Mouse (Mus musculus) thymus, postnatal 4 days (tissue): ENCODE measurements around the gene Bglap2.

Experiments
- DNase-seq: peaks from one replicate; pipeline ENCODE4 v3.0.0; 2021

Bglap2 gene

DNA sequence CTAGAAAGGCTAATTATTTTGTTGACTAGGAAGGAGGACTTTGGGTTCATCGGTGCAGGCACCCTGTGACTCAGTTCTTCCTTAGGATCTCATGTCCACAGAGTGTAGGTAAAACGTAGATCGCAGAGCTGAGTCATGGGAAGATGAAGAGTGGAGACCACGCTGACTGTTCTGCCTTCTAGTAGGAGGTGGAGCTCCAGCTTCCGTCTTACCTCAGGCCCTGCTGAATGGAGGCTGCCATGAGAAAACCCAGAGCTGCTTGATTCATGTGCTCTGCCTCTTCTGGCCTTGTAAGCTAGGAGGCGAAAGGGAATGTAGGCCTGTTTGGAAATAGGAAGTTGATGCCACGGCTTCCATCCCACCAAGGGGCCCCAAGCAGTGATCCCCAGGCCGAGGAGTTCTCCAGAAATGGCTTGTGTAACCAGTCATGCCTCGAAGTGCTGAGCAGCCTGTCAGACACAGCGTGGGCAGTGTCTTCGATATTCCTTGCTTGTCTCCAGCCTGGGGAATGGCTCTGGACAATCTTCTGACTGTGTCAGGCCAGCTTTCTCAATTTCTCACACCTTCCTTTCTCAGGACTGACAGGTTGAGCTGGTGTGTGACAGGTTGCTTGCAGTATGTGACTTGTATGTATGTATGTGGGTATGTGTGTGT lies 41.0 kb downstream of the Bglap2 start:
- peak; percentile 25 for DNase-seq

DNA sequence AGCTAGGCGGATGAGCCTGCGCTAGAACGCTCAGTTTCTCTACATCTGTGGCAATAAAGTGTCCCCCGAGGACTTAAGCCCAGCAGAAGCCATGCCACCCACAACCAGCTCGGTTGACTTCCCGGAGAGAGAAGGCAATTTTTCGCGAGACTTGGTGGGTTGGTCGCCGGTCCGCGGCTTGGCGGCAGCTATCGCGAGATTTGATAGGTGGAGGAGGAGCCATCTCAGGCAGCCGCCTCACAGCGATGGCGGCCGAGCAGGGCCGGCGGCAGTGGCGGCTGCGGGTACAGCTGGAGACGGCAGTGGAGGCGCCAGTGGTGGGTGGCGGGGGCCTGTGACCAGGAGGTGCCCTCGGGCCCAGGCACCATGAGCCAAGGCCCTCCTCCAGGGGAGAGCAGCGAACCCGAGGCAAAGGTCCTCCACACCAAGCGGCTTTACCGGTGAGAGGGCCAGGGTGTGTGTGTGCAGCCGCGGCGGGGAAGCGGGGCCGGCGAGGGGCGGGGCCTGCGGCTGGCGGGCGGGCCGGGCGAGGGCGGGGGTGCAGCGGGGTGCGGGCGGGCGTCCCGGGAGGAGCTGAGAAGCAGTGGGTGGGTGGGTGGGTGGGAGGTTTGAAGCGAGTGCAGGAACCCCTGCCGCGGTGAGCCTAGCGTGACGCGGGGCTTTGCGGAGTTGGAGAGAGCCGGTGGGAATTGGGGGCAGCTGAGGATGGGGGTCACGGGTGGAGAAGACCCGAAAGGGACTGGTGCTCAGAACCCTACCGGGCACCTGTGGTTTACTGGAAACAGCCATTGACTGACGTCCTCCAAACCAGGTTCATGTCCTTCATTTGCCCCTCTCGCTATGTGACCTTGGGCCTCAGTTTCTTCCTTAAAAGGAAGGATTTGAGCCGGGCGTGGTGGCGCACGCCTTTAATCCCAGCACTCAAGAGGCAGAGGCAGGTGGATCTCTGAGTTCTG lies 42.2 kb downstream of the Bglap2 start, which contains the start of the genes Tmem79 and Smg5:
Gene Tmem79 (minus strand): TSS at position 91 of the 956 bp plus-strand sequence.
Gene Smg5 (plus strand): TSS at position 203 of the 956 bp plus-strand sequence.
- peak; percentile 97 for DNase-seq

GRCm38 (mm10) chr3:88335436-88336053 lies 43.0 kb downstream of the Bglap2 start:
- DNase-seq: no peak

GRCm38 (mm10) chr3:88334902-88335435 lies 43.5 kb downstream of the Bglap2 start:
- no peak for DNase-seq

- DNase-seq: no peak
Observed at GRCm38 (mm10) chr3:88334029-88334658, 44.4 kb downstream of the Bglap2 start.

- peak; percentile 71 for DNase-seq
Observed at GRCm38 (mm10) chr3:88331282-88331681, 47.2 kb downstream of the Bglap2 start.

GRCm38 (mm10) chr3:88328956-88329355 lies 49.5 kb downstream of the Bglap2 start:
- DNase-seq: no peak
